Mouse (Mus musculus) heart, postnatal 36 days (tissue): ENCODE results near the gene Fbxo28. TPM values are rescaled to one million over a fixed set of nuclear protein-coding genes. Genes with fewer than 3 reads are reported as not detected.

Source experiments
- DNase-seq, 2 experiments: peaks; one replicate each; pipeline ENCODE4 v3.0.0; 2021 to 2022
- intact Hi-C: fragments of 180-260 bp; cut with DNase I; formaldehyde crosslinking; loops from one replicate; pipeline ENCODE4 v1.15.1; 2025
- total RNA-seq, 2 experiments: library from RNA; stranded (reverse); gene quantifications; 2 replicates each; pipeline ENCODE4 v1.2.3; 2021

Fbxo28 gene
- total RNA-seq, 2 experiments from 2014 or later: 22.8 to 24.4 TPM

GRCm38 (mm10) chr1:182346491-182346890 lies 5.1 kb upstream of the Fbxo28 start:
- no peak for DNase-seq
- intact Hi-C loops: no loop called here

- DNase-seq: no peak
- intact Hi-C loops: no loop called here
Observed at GRCm38 (mm10) chr1:182345857-182346256, 4.4 kb upstream of the Fbxo28 start.

- intact Hi-C loops: loop anchor here (2.0 kb wide), 1 partner anchor 59 kb away; the partner anchor contains the start of gene Degs1
- no peak for DNase-seq
Observed at GRCm38 (mm10) chr1:182341993-182342392, 564 bp upstream of the Fbxo28 start.

- intact Hi-C loops: loop anchor here (2.0 kb wide), 1 partner anchor 57 kb away; the partner anchor contains the start of gene Degs1
- DNase-seq: no peak
Observed at GRCm38 (mm10) chr1:182340281-182340680, 1.1 kb downstream of the Fbxo28 start.

GRCm38 (mm10) chr1:182338961-182339565 lies 2.4 kb downstream of the Fbxo28 start:
- intact Hi-C loops: loop anchor here (10.0 kb wide), 1 partner anchor 194 kb away; no protein-coding TSS in a partner anchor
- no peak for DNase-seq

- intact Hi-C loops: loop anchor here (10.0 kb wide), 1 partner anchor 189 kb away; no protein-coding TSS in a partner anchor
- no peak for DNase-seq
Observed at GRCm38 (mm10) chr1:182333766-182334437, 7.5 kb downstream of the Fbxo28 start.

GRCm38 (mm10) chr1:182332090-182333034 lies 9.1 kb downstream of the Fbxo28 start:
- no peak for DNase-seq
- intact Hi-C loops: loop anchor here (10.0 kb wide), 1 partner anchor 188 kb away; no protein-coding TSS in a partner anchor

GRCm38 (mm10) chr1:182325919-182326318 lies 15.5 kb downstream of the Fbxo28 start:
- intact Hi-C loops: no loop called here
- DNase-seq: no peak

- intact Hi-C loops: no loop called here
Observed at GRCm38 (mm10) chr1:182324552-182324951, 16.9 kb downstream of the Fbxo28 start.

GRCm38 (mm10) chr1:182323139-182323538 lies 18.3 kb downstream of the Fbxo28 start:
- DNase-seq: no peak
- intact Hi-C loops: no loop called here

More at GRCm38 (mm10) chr1:182324552-182324951, 16.9 kb downstream of the Fbxo28 start:
- no peak for DNase-seq

- DNase-seq: no peak
- intact Hi-C loops: no loop called here
Observed at GRCm38 (mm10) chr1:182314201-182314600, 27.2 kb downstream of the Fbxo28 start.

- DNase-seq: no peak
- intact Hi-C loops: no loop called here
Observed at GRCm38 (mm10) chr1:182313181-182313580, 28.2 kb downstream of the Fbxo28 start.

- intact Hi-C loops: no loop called here
Observed at GRCm38 (mm10) chr1:182311376-182311775, 30.1 kb downstream of the Fbxo28 start.

GRCm38 (mm10) chr1:182310316-182310715 lies 31.1 kb downstream of the Fbxo28 start:
- intact Hi-C loops: no loop called here
- no peak for DNase-seq

More at GRCm38 (mm10) chr1:182311376-182311775, 30.1 kb downstream of the Fbxo28 start:
- DNase-seq: no peak

- DNase-seq: no peak
- intact Hi-C loops: no loop called here
Observed at GRCm38 (mm10) chr1:182309403-182309802, 32.0 kb downstream of the Fbxo28 start.

GRCm38 (mm10) chr1:182302916-182303315 lies 38.5 kb downstream of the Fbxo28 start:
- intact Hi-C loops: no loop called here
- DNase-seq: no peak

GRCm38 (mm10) chr1:182302176-182302870 lies 39.1 kb downstream of the Fbxo28 start:
- intact Hi-C loops: no loop called here
- no peak for DNase-seq

- intact Hi-C loops: no loop called here
- DNase-seq: no peak
Observed at GRCm38 (mm10) chr1:182297821-182298220, 43.6 kb downstream of the Fbxo28 start.

GRCm38 (mm10) chr1:182297246-182297645 lies 44.2 kb downstream of the Fbxo28 start:
- DNase-seq: no peak
- intact Hi-C loops: no loop called here

- DNase-seq: no peak
- intact Hi-C loops: no loop called here
Observed at GRCm38 (mm10) chr1:182296816-182297215, 44.6 kb downstream of the Fbxo28 start.
